Mouse (Mus musculus) gastrocnemius, postnatal 25 days (tissue): ENCODE results near the gene Tbx20. TPM values are rescaled to one million over a fixed set of nuclear protein-coding genes. Genes with fewer than 3 reads are reported as not detected.

Source experiments
- DNase-seq: peaks from one replicate; pipeline ENCODE4 v3.0.0; 2022
- total RNA-seq, 2 experiments: library from RNA; stranded (reverse); gene quantifications; 1 replicate in 1 of 2; 2 replicates in 1 of 2; pipeline ENCODE4 v1.2.3; 2021

The Tbx20 gene
- total RNA-seq, 2 experiments from 2014 or later, result not detected

- DNase-seq, result no peak
Measured at GRCm38 (mm10) chr9:24767056-24767455, 7.0 kb downstream of the Tbx20 start.

DNA sequence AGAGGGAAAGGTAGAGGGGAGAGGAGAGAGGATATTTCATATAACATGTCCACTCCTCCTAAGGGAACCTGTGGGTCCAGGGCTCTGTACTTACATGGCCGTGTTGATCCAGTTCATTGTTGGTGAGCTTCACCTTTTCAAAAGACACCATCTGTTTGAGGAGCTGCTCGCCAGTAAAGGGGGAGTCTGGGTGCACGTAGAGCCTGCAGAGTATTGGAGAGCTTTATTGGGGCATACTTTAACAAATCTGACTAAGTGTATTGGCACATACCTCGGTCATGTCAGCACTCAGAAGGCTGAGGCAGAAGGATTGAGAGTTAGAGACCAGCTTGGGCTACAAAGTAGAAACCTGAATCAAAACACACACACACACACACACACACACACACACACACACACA is 8.5 kb downstream of the Tbx20 start:
- DNase-seq, result no peak

DNA sequence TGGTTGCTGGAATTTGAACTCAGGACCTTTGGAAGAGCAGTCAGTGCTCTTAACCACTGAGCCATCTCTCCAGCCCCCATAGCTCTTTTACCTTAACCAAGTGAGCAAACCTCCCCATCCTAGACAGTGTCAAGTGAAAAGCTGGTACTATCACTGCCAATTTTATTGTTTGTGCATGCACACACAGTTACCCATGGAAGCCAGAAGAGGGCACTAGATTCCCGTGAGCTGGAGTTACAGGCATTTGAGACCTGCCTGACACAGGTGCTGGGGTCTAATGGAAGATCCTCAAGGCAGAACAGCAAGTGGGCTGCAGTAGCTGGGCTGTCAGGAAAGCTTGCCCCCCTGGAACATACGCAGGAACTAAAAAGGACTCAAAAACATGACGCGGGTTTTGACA is 13.6 kb downstream of the Tbx20 start:
- DNase-seq, result no peak

- DNase-seq, result no peak
Measured at GRCm38 (mm10) chr9:24744958-24745357, 29.1 kb downstream of the Tbx20 start.

- no peak for DNase-seq
Measured at GRCm38 (mm10) chr9:24701246-24701645, 72.9 kb downstream of the Tbx20 start.

GRCm38 (mm10) chr9:24696405-24696778 is 77.7 kb downstream of the Tbx20 start:
- DNase-seq, result no peak

GRCm38 (mm10) chr9:24695700-24696404 is 78.3 kb downstream of the Tbx20 start, which contains the start of gene Dpy19l2:
Gene Dpy19l2, minus strand, starts transcription at chr9:24696293.
- DNase-seq, result no peak

Other genes with a start within 250 kb of the Tbx20 start
- gene Cypt4, start 149.1 kb downstream of the Tbx20 start, total RNA-seq, result not detected
- not detected for gene Dpy19l2, start 78.0 kb downstream of the Tbx20 start, total RNA-seq